Mouse (Mus musculus): Measurements from ENCODE around the gene Cachd1.

Cachd1 gene

DNA sequence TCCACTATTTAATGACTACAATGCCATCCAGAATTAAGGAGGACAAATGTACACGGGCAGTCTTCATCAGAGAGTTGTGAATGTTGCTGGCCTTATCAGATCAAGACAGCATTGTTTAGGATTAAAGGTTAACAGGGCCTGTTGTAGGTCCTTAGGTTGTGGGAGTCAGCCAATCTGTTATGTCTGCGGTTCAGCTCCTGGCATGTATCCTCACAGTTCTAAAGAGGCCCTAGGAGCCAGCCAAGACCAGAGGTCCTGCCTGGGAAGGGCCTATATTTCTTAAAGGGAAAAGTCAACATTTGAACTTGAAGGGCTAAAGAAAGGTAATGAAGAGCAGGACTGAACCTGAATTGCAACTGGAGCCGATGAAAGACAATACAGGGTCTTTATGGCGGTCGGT lies 13.7 kb downstream of the Cachd1 start:
- no peak for DNase-seq (ENCODE audit: low spot score)

DNA sequence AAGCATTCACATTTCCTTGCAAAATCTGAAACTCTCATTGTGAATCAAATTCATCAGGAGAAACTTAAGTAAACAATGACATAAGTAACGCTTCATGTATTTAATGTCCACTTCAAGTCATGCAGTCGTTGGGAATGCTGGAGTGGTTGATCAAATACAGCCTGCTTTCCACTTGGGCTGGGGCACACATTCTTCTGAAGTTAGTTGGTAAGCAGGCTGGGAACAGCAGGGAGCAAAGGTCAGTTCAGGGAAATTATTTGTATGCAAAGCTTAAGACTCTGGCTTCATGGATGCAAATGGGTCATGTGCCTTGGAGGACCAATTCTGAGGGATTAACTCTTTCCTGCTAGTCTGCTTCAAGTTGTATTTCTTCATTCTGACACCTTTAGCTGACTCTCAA lies 16.7 kb downstream of the Cachd1 start:
- DNase-seq (ENCODE audit: low spot score): no peak

- no peak for DNase-seq (ENCODE audit: low spot score)
These were observed 19.0 kb downstream of the Cachd1 start for GRCm38 (mm10) chr4:100795523-100795922.

GRCm38 (mm10) chr4:100800730-100801442 lies 24.4 kb downstream of the Cachd1 start:
- peak; percentile 23 for DNase-seq (ENCODE audit: low spot score)

GRCm38 (mm10) chr4:100801443-100801786 lies 24.9 kb downstream of the Cachd1 start:
- DNase-seq (ENCODE audit: low spot score): no peak

DNA sequence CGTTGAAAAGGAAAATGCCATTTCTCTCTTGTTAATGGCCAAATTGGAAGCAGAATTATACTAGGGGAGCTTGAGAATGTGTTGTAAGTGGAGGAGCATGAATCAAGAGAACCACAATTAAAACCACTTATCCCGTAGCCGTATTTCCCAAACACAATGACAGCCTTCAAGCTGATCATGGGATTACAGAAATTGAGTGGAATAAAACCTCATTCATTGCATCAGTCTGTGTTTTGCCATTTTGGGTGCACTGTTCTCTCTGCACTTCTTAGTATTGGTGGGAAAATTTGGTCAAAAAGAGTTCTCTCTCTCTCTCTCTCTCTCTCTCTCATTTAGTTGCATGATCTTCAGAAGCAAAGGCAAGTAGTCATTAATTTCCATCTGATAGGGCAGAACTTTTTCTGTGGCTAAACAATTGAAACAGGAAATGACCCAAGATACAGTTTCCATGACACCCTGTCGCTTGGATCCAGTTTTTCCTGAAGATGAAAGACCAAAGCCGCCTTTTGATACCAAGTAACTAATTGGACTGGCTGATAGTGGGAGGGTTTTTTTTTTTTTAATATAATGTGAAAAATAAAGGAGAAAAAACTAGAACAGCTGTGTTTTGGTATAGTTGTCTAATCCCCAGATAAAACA lies 34.7 kb downstream of the Cachd1 start:
- no peak for DNase-seq (ENCODE audit: low spot score)

GRCm38 (mm10) chr4:100811802-100812510 lies 35.5 kb downstream of the Cachd1 start:
- DNase-seq (ENCODE audit: low spot score): no peak

DNA sequence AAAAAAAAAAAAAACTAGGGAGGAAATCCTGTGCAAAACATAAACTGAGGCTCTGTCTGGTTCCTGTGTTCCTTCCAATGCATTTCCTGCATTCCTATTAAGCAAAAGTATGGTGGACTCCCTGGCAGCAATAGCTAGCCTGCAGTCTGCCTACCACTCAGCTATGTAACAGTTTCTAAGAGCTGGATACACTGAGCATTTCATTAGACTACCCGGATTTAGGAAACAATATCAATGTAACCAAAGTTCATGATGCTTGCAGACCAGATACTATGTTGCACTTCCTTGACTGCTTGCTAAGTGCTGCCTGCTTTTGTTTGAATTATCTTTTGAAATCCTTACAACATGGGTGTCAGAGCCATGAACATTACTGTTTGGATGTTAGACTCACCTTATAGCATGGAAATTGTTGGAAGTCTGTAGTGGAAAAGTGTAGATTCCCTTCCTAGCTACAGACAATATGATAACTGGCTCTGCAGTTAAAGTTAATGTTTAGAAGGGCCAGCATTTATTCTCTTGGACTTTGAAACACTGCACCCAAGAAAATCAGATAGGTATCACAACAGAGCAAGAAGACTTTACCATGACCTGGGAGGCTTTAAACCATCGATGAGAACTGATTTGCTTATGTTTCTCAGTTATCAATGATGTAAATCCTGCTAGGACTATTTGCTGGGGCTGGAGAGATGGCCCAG lies 37.4 kb downstream of the Cachd1 start:
- DNase-seq (ENCODE audit: low spot score): no peak

DNA sequence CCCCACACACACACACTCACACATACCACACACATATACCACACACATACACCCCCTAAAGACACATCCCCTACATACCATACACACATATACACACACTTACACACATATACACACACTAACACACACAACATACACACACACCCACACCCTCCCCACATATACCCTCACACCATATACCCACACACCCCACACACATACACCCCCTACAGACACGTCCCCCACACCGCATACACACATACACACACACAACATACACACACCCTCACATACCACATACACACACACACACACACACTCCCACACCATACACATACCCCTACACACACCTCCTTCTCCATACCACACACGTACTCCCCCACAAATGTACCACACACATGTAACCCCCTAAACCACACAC lies 42.8 kb downstream of the Cachd1 start:
- DNase-seq (ENCODE audit: low spot score): no peak

DNA sequence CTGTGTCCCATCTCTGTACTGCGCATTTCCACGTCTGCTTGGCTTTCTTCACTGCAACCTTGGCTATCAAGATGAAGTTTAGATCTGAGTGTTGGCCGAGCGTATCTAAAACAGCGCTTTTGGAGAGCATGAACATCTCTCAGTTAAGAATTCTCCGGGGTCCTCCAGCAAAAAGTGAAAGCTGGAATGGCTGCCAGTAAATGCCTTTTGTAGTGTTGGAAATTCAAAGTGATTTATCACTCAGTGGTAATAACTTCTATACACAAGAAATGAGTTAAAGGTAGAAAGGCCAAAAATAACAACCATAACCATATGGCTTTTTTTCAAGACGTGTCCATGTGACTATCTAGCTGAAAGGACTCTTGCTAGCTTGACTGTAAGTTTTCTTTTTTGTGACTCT lies 46.1 kb downstream of the Cachd1 start:
- DNase-seq (ENCODE audit: low spot score): no peak

DNA sequence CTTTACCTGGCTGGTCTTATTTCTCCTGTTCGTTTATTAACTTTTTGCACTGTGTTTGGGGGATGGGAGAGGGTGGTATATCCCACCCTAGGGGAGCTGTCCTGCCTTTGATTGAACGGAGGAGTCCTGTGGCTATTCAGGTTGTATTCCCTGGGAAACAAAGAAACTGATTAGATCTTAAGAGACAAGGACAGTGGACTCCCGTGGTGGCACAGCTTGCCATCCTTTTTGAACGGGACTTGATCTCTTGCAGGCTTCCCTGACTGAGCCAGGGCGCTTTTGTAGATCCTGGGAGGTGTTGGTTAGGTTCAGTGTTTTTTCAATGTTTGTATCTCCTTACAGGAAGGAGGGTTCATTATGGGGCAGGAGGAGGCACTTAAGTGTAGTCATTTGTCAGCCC lies 50.9 kb downstream of the Cachd1 start:
- no peak for DNase-seq (ENCODE audit: low spot score)

GRCm38 (mm10) chr4:100828737-100829136 lies 52.3 kb downstream of the Cachd1 start:
- DNase-seq (ENCODE audit: low spot score): no peak

- no peak for DNase-seq (ENCODE audit: low spot score)
These were observed 60.7 kb downstream of the Cachd1 start for GRCm38 (mm10) chr4:100837205-100837604.

GRCm38 (mm10) chr4:100842629-100843028 lies 66.2 kb downstream of the Cachd1 start:
- no peak for DNase-seq (ENCODE audit: low spot score)

DNA sequence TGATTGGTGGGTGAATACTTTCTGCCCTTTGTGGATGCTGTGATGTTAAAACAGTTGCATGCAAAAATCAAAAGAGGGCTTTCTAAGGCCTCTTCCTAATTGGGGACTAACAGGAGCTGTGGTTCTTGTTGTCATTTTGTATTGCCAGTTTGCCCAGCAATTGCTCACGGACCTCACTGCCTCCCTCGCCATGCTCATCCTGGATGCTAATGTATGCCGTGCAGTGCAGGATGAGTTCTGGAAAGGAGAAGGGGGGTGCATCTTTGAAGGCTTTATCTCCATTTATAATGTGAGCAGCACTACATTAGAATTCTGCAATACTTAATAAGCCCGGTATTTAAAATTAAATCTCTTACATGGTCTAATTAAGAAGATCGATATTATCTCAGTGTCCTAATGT lies 66.6 kb downstream of the Cachd1 start:
- no peak for DNase-seq (ENCODE audit: low spot score)

GRCm38 (mm10) chr4:100850846-100851495 lies 74.5 kb downstream of the Cachd1 start:
- DNase-seq (ENCODE audit: low spot score): no peak

GRCm38 (mm10) chr4:100852448-100852847 lies 76.0 kb downstream of the Cachd1 start:
- no peak for DNase-seq (ENCODE audit: low spot score)

- DNase-seq (ENCODE audit: low spot score): no peak
These were observed 77.0 kb downstream of the Cachd1 start for GRCm38 (mm10) chr4:100853426-100853825.

- DNase-seq (ENCODE audit: low spot score): no peak
These were observed 78.9 kb downstream of the Cachd1 start for GRCm38 (mm10) chr4:100855373-100855772.

DNA sequence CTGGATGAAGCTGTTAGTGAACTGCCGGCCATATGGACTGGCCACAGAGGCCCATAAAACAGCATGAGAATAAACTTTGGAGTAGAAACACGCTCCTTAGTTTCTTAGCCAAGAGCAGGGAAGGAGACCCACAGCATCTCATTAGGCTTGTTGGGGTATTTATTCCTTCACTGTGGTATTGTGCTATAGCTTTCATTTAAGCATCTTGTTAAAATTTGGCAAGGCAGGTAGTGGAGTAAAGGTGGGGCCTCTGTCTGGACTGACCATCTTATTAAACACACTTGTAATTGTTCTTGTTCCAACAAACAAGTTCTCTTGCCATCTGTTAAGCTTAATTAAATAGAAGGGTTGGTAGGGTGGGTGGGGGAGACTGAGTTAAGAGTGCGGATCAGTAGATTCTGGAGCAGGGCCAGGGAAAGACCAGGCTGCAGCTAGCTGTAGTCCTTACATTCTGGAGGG lies 81.0 kb downstream of the Cachd1 start:
- DNase-seq (ENCODE audit: low spot score): no peak

- no peak for DNase-seq (ENCODE audit: low spot score)
These were observed 87.5 kb downstream of the Cachd1 start for GRCm38 (mm10) chr4:100863861-100864428.

- DNase-seq (ENCODE audit: low spot score): no peak
These were observed 88.9 kb downstream of the Cachd1 start for GRCm38 (mm10) chr4:100865423-100865822.
